Mouse (Mus musculus): Measurements from ENCODE around the gene Smim12. TPM values are rescaled to one million over a fixed set of nuclear protein-coding genes. Genes with fewer than 3 reads are reported as not detected.

Smim12 gene
- total RNA-seq (2021), result 10 to 100 TPM; 43.1 to 43.5 TPM
- long read RNA-seq, experiment 1, transcript Smim12-201 (2 exons, 1,022 nt), result major isoform, 81 of 81 reads
- long read RNA-seq, experiment 1, partial matches to known transcripts, result 0 of 81 reads
- long read RNA-seq, experiment 1, other reads (novel, unspliced or antisense), result 0 of 81 reads
- long read RNA-seq, experiment 2, transcript Smim12-201 (2 exons, 1,022 nt), result major isoform, 66 of 66 reads
- long read RNA-seq, experiment 2, partial matches to known transcripts, result 0 of 66 reads
- long read RNA-seq, experiment 2, other reads (novel, unspliced or antisense), result 0 of 66 reads

DNA sequence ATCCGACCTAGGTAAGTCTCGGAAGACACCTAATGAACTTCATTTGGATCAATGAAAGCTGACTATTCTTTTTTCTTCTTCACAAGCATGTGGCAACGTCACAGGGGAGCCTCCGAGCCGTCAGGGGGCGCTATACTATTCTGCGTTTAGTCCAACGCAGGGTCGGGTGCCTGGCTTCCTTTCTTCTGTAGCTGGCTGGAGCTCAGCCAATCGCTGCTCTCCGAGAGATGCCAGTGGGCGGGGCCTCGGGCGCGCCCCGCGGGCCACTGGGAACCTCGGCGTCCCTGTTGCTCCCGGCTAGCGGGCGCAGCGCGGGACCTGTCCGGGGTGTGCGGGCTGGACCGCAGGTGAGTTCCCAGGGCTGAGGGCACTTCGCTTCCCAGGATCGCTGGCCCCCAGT, at the start of gene Smim12:
Gene Smim12, plus strand, starts transcription at position 233 of the 400 bp plus-strand sequence.
- DNase-seq, result peak; percentile 99 to 100
- intact Hi-C loops (cut with DNase I), result loop anchor here (10.0 kb wide), 2 partner anchors 169 to 219 kb away; partner anchors contain the start of genes Sfpq and Zmym6

DNA sequence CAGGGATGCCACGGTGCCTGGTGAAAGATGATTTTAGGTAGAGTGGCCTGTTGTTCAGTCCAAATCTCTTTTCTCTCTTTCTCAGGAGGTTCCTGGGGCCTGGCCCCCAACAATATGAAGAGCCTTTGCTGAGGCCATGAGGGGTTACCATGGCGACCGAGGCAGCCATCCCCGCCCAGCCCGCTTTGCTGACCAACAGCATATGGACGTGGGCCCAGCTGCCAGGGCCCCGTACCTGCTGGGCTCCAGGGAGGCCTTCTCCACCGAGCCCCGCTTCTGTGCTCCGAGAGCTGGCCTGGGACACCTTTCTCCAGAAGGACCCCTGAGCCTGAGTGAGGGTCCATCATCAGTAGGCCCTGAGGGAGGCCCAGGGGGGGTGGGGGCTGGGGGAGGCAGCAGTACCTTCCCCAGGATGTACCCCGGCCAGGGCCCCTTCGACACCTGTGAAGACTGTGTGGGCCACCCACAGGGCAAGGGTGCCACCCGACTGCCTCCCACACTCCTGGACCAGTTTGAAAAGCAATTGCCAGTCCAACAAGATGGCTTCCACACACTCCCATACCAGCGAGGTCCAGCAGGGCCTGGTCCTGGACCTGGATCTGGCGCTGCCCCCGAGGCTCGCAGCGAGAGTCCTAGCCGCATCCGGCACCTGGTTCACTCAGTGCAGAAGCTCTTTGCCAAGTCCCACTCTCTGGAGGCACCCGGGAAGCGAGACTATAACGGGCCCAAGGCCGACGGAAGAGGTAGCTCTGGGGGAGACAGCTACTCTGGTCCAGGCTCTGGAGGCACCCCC, 48.9 kb upstream of the Smim12 start:
- intact Hi-C loops (cut with DNase I), result no loop called here
- DNase-seq, result no peak

DNA sequence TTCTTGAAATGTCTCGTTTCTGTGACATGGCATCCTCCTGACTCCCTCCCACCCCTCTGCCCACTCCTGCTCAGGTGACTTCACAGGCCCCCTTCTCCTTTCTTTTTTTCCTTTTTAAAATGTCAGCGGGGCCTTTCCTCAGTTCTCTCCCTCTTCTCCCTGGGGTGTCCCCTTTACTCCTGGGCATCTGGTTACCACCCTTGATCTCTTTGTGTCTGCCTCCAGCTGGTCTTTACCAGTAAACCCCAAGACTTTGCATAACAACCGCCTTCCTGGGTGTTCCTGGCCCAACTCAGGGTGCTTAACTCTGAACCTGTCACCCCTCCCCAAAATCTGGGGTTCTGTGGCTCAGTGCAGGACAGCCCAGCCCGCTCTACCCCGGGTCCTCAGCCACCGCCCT, 45.0 kb upstream of the Smim12 start:
- no peak for DNase-seq
- intact Hi-C loops (cut with DNase I), result no loop called here

DNA sequence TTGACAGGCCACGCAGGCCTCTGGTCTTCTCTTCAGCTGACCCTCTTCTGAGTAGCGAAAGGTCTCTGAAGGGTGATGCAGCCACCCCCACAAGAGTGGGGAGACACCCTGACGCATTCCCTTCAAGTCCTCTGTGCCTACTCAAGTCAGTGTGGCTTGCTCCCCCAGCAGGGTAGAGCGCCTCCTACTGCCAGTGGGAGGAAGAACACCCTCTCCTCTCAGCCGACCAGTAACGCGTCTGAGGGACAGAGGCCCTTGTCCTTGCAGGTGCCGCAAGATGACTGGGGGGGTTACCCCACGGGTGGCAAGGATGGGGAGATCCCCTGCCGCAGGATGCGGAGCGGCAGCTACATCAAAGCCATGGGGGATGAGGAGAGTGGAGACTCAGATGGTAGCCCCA, 44.2 kb upstream of the Smim12 start:
- intact Hi-C loops (cut with DNase I), result no loop called here

DNA sequence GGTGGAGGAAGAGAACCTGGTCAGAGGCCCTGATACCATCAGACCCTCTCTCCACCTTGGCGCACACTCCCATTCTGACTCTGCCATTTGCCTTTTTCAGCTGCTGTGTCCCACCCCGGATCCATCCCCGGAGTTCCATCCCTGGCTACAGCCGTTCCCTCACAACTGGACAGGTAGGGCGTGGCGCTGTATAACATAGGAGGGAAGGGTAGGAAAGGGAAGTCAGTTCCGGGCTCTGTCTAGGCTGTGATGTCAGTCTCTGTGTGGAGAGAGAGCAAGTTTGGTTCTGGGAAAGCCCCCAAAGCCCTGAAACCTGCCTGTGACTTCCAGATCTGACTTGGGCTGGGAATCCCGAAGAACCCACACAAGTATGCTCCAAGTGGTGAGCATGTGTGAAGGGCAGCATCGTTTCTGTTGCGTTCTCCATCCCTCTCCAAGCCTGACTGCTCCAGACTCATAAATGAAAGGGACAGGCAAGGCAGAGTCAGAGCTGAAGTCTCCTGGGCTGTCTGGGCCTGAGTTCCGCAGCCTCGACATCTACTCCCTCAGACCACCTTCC, 43.3 kb upstream of the Smim12 start:
- no peak for DNase-seq
- intact Hi-C loops (cut with DNase I), result no loop called here

More for the DNA sequence above, 44.2 kb upstream of the Smim12 start:
- DNase-seq, result no peak

DNA sequence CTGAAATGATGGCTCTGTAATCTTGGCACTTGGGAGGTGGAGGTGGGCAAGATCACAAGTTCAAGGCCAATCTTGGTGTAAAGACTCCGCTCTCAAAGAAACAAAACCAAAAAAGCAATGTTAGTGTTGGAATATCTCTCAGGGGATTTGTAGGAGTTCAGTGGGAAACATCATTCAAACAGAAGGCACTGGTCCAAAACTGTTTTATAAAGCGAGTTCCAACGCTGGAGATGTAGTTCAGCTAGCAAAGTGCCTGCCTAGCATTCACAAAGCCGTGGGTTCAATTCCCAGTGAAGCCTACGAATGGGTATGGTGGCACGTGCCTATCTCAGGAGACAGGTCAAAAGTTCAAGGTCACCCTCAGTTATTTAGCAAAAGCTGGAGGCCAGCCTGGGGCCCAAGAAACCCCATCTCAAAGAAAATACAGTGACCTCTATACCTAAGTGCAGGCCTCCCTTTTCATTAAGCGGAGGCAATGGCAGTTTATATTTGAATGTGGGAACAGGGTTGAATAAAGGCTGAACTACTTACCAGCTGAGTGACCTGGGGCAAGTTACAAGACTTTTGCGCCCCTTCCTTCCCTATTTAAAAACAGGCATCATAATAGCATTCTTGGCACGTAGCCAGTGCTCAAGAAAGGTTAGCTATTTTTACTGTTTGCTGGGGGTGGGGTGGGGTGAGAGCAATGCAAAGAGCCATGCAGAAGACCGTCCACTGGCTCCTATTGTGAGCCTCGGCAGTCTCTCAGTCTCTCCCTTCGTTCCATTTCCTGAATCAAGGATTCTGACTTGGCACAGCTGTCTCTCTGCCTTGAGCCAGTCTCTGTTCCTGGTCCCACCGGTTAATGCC, 42.6 kb upstream of the Smim12 start:
- DNase-seq, result peak in 1 of 2 experiments; percentile 14

DNA sequence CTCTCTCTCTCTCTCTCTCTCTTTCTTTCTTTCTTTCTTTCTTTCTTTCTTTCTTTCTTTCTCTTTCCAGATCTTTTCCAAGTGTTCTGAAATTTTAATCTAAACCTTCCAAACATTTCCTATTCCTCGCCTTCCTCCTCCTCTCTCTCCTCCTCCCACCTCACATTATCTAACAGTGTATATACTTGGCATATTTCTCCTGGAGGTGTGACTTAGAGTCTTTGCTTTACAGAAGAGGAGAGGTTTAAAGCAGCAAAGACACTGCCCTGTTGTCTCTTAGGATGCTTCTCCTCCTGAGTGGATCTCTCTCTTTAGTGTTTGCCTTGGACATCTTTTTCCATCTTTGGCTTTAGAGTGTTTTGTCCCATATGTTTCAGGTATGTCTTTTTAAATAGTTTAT, 40.5 kb upstream of the Smim12 start:
- no peak for DNase-seq
- intact Hi-C loops (cut with DNase I), result no loop called here

More for the DNA sequence above, 42.6 kb upstream of the Smim12 start:
- intact Hi-C loops (cut with DNase I), result no loop called here

DNA sequence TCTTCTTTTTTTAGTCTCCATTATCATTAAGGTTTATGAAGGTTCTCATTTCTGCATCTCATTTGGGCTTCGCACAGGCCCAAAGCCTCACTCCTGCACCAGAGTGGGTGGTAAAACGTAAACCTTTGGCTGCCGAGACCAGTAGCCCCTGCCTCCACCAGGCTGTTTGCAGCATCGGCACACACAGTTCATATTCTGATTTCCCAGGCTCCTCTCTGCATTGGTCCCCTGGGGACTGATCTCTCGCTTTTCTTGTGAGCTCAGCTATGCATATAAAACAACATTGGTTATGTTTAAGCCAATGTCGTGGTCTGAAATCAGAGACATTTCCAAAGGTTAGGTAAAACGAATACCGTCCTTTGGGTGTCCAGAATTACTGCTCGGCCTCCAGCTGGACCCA, 32.3 kb upstream of the Smim12 start:
- no peak for DNase-seq
- intact Hi-C loops (cut with DNase I), result no loop called here

DNA sequence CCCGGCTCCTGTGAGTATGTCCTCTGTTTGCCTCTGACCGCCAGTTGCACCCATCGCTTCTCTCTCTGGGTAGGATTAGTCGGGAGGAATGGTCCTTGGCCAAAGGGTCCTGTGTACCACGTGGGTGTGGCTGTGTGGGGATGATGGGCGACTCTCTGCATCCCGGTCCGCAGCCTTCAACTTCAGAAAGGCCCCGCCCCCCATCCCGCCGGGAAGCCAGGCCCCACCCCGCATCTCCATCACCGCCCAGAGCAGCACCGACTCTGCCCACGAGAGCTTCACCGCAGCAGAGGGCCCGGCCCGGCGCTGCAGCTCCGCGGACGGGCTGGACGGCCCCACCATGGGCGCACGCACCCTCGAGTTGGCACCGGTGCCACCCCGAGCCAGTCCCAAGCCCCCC, 29.1 kb upstream of the Smim12 start:
- intact Hi-C loops (cut with DNase I), result no loop called here
- DNase-seq, result no peak

DNA sequence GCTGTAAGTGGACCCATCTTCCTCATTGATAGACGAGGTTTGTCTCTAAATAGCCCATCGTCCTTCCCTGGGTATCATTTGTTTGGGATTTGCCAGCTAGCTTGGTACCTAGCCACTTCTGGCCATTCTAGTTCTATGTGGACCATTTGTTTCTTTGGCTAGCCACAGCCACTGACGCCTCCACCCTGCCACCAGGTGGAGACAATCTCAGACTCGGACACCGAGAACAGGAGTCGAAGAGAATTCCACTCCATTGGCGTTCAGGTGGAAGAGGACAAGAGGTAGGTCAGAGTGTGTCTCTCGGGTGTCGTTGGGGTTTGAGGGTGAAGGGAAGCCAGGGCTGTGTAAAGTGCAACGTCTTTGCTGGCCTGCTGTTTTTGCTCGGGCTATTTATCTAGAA, 28.5 kb upstream of the Smim12 start:
- DNase-seq, result no peak
- intact Hi-C loops (cut with DNase I), result no loop called here

DNA sequence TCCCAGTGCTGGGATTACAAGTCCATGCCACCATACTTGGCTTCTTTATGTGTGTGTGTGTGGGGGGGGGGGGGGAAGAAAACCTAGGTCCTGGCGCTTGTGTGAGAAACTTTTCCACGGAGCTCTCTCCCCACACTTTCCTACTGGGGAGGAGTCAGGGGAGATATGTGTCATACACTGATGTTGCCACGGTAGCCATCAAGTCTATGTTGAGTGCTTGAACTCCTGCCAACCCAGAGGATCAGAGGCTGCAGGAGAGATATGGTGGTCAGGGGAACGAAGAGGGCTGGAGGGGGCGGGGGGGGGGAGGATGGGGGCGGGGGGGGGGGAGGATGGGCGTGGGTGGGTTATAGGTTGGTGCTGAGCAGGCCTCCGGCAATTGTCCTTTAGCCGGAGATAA, 27.8 kb upstream of the Smim12 start:
- intact Hi-C loops (cut with DNase I), result no loop called here
- DNase-seq, result no peak

DNA sequence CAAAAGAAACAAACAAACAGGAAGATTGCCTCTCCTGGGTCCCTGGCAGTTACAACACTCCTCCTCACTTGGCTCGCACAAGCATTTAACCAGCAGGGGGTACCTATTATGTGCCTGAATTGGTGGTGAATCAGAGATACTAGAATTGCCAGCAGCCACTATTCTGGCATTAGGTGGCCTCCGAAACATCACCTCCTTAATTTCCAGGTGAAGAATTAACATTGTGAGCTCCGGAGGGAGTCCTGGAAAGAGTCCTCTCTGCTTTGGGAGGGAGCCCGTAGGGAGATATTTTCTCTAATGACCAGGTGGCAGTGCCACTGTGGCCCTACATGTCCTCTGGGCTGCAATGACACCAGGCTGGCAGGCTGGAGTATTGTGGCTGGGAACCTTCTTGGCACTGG, 27.3 kb upstream of the Smim12 start:
- no peak for DNase-seq
- intact Hi-C loops (cut with DNase I), result no loop called here

DNA sequence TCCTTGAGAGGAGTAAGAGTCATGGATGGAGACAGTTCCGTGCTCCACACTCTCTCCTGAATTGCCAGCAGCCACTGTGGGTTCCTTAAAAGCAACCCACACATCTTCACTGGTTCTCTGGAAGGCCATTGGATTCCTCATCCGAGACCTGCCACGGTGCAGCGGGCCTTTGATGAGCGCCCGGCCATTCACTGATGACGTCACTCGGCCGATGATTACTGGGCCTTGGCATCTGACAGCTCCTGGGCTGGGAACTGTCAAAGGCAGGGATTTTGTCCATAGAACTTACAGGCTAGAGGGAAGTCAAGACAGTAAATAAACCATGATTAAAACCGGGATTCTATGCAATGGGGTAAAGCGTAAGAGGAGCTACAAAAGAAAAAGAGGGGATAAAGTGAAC, 26.5 kb upstream of the Smim12 start:
- no peak for DNase-seq
- intact Hi-C loops (cut with DNase I), result no loop called here

DNA sequence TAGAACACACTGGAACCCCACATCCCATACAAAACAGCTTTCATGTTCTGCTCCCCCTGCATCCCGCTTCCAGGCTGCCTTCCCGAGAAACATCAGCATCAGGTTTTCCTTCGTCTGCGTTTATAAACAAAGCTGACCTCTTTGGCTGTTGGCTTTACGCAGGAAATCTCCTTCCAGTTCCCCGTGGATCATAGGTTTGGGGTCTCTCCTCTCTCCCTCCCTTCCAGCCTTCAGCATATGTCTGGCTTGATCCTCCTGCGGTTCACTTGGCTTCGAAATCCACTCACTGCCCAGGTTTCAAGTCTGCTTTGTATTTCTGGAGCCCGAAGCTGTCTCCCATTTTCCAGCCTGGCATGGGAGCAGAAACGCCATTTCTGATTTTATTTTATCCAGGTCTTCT, 20.3 kb upstream of the Smim12 start:
- intact Hi-C loops (cut with DNase I), result no loop called here
- DNase-seq, result no peak

DNA sequence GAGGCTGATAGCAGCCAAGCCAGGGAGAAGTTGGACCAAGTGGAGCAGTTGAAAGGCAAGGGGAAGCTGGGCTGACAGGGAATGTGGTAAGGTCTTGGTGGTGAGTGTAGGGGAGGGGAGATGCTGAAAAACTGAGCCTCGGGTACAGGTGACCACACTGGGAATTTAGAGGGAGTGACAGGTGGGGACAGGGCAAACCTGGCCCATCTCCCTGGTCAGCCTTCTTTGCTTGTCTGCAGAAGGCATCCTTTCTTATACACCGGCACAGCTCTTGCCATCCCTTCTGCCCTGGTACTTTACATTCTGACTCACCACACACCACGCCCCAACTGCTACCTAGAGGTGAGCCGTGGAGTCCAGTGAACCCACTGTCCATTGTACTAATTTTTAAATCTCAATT, 19.8 kb upstream of the Smim12 start:
- no peak for DNase-seq
- intact Hi-C loops (cut with DNase I), result no loop called here

DNA sequence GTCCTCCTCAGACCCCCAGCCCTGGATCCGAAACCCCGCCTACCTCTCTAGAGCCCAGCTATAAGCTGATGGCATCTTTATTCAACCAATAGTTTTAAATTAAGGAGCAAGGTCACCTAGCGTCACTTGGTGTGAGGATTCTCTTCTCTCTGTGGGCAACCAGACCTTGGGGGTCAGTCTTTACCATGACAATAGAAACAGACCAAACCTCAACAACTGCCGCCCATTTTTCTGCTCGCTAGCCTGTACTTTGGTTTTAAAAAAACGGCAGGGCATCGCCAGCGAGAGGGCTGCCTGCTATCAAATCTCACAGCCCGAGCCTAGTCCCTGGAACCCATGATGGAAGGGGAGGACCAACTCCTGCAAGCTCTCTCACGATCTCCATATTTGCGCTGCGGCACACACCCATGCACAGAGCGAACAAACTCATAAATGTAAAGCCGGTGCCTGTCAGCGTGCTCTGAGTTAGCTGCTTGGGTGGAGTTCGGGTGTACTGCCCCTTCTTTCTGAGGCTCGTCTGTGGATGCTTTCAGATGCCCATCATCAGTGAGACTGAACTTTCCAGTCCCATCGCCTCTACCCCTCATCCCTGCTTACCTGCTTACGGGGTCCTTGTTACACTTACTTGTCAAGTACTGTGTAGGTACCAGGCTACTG, 19.0 kb upstream of the Smim12 start:
- DNase-seq, result no peak
- intact Hi-C loops (cut with DNase I), result no loop called here

DNA sequence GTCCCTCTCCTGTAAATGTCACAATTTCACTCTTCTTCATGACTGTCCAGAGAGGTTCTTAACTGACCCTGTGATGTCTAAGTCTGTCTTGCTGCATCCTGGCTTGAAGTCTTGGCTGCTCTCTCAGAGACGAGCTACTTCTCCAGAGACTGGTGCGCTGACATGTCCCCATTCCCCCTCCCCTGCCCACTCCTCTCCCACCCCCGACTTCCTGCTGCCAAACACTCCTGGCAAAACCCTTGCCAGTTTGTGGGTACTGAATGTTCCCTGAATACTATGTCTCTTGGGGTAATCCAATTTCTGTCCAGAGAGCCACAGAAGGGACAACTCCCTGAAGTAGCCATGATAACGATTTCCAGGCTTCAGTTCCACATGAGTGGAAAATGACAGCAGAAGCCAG, 17.5 kb upstream of the Smim12 start:
- no peak for DNase-seq
- intact Hi-C loops (cut with DNase I), result no loop called here

DNA sequence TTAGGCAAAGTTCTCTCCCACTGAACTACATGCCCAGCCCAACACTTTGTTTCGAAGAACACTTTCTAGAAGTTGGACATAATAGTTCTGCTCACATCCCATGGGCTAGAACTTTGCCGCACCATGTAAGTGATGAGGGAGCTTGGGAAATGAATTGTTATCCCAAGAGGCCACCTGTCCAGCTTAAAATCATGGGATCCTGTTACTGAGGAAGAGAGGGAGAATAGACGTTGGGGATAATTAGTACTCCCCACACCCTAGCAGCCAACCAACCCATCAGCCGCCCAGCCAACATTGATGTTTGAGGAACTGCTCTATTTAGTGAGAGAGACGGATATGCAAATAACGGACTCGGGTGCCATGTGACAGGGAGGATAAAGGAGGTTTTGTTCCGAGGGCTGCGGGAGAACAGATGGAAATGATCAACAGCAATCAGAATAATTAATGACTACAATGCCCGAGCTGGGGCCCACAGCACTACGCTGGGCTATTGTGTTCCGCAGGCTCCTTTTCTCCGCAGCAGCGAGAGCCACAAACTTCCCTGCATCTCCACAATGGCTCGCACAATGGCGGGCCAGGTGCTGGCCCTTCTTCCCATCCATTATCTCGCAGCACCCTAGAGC, 16.4 kb upstream of the Smim12 start:
- intact Hi-C loops (cut with DNase I), result no loop called here
- DNase-seq, result no peak

DNA sequence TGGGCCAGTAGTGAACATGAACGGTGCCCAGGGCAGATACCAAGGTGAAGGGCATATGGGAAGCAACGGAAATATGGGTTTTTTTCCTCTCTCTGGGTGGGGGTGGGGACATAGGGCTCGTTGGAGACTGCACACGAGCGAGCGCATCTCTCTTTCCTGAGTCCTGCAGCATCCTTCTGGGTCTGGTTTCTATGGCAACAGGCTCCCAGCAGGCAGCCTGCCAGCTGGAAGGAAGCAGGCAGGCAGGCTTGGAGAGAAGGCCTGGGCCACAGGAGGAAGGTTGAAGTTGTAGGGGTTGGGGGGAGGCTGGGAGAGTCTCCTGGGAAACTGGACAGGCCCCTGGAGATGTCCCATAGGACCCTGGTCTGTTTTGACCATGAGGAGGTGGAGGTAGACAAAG, 11.6 kb upstream of the Smim12 start:
- intact Hi-C loops (cut with DNase I), result loop anchor here (10.0 kb wide), 1 partner anchor 677 kb away; the partner anchor contains the start of gene Clspn
- DNase-seq, result no peak

DNA sequence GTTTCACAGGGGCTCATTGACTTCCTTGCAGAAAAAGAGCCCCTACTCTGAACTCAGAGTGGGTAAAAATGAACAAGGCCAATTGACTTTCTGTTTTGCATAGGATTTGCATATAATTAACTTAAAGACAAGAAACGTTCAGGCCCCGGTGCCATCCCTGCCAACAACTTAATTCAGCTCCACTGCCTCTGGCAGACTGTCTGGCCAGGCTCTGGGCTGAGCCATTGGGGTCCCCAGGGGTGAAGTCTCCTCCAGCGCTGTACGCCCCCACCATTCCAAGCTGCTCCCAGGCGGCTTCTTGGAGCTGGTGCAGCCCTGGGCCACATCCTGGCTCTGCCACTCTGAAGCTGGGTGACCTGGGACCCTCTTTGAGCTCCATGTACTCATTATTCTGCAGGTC, 11.0 kb upstream of the Smim12 start:
- intact Hi-C loops (cut with DNase I), result loop anchor here (10.0 kb wide), 1 partner anchor 678 kb away; the partner anchor contains the start of gene Clspn
- no peak for DNase-seq
